Mouse (Mus musculus) lung, adult 18-20 months (tissue): ENCODE results near the gene Xrcc3.
A peak's percentile ranks its signal among the peaks of the same experiment; 100 is the strongest.

ENCODE experiments used
- DNase-seq, 2 experiments: peaks; one replicate each; pipeline ENCODE4 v3.0.0; 2022; ENCODE audit warnings: mixed read lengths in 2 of 2

Xrcc3 gene

DNA sequence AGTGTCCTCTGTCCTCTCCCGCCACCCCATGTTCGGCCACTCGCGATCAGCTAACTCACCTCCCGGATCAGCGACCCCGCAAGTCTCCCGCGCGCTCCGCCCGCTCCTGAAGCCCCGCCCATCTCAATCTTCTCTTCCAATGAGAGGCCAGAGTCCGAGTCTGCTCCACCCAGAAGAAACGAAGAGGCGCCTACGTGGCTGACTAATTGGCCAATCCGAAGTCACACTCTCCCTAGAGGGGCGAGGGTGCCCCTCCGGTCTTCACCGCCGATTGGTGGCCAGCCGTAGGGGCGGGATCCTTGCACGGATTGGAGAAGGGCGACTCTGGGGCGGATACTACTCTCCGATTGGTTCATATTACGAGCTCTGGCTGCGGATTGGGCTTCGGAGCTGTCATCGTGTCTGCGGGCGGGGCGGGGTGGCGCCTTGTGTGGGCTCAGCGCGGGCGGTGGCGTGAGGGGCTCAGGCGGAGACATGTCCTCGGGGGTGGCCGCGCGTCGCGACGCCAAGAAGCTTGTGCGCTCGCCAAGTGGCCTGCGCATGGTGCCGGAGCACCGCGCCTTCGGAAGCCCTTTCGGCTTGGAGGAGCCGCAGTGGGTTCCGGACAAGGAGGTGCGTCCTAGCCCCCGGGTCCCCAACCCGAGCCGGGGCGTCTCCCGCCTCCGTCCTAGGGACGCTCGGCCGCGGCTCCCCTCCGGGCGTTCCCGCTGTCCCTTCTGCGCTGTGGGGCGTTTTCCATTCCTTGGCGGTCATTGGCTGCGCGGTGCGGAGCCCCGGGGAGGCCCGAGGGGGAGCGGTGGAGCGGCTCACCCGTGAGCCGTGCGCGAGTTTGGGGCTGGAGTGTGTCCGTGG, at the start of gene Xrcc3, which contains the start of gene Zfyve21:
Xrcc3 (minus strand) TSS at position 108 of the 852 bp plus-strand sequence.
Zfyve21 (plus strand) TSS at position 405 of the 852 bp plus-strand sequence.
- DNase-seq, result peak; percentile 99

DNA sequence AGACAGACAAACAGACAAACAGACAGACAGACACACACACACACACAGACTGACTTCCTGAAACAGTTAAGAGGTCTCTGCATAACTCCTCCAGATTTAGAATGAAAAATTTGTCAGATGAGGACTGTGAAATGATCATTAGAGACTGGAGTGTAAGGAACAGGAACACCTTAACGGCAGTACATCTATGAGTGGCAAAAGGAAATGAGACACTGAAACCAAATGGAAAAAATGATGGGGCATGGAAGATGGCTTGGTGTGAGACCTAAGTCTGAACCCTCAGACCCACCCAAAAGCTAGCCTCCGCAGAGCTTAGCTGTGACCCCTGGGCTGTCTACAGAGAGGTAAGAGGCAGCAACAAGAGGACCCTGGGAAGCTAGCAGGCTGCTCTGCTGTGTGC, 41.8 kb upstream of the Xrcc3 start:
- DNase-seq, result no peak

DNA sequence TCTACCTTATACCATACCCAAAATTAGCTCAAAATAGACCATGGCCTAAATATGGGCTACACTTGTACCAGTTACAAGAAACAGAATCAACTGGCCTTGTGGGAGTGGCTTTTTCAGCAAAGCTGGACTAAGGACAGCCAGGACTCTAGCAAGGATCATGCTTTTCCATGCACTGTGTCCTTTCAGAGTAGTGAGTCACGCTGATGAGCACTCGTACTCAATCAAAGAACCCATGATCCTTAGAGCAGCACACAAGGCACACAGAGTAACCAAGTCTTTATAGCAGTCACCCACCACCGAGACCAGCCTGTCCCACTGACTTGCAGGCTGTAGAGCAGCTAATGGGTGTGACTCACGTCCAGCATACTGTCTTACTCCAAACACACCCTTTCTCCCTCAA, 39.9 kb upstream of the Xrcc3 start:
- no peak for DNase-seq

DNA sequence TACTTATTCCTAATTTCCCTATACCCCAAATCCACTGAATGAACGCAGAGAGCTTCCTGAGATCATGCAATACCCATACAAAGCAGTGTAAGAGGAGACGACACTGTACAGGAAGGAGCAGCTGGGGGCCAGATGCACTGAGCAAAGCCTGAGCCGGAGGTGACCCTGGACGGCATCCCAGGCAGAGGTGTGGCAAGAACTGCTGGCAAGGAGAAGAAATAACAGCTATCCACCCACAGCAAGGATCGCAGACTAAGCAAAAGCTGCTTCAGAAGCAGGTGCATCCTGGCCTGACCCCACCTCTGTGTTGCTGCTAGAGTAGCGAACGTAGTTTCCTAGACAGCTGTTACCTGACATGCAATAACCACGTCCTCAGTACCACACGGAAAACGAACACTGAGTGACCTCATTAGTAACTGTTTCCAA, 39.4 kb upstream of the Xrcc3 start:
- DNase-seq, result peak; percentile 46 to 52

DNA sequence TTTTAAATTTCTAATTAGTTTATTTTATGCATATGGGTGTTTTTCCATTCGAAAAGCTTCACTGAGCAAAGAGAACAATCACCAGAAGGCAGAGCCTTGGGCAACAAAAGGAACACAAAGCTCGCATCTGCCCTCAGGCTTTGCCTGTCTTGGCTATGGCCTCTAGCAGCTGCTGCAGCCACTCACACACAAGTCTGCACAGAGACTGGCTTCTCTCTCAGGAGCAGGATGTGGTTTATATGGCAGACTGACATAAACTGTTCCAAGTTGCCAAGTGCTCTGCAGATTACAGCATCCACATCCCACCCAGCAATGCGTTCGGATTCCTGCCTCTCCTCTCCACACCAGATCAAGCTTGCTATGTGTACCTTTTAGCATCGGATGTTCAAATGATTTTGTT, 38.1 kb upstream of the Xrcc3 start:
- DNase-seq, result no peak

DNA sequence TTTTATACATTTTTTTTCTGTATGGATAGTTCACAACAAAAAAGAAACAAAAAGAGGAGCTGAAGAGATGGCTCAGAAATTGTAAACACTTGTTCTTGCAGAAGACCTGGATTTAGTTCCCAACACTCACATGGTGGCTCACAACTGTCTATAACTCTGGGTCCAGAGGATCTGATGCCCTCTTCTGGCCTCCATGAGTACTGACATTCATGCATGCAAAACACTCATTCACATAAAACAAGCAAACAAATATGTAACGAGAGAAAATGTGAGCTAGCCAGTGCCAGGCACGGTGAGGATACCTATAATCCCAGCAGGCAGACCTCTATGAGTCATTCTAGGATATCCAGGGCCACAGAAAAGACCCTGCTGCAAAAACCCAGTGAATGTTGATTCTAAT, 37.6 kb upstream of the Xrcc3 start:
- DNase-seq, result no peak

DNA sequence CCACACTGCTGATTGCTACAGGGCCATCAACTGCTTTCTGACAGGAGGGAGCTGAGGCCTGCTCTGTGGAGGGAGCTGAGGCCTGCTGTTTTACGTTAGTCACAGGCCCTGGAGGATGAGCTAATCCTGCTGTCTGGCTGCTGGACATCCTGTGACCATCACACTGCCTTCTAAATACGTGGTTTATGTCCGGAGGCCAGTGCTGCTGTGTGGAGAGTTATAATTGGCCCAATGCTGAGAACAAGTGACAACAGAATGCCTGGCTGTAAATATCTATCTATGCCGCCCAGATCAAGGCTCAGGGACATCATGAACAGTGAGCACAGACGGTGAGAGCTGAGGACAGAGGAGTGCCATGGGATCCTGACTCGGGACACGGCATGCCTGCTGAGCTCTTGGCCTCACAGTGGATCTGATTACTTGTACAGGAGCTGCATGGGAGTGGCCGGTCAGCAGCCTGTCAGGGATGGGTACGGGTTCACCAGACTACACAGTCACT, 34.7 kb upstream of the Xrcc3 start:
- no peak for DNase-seq

GRCm38 (mm10) chr12:111846815-111847214, 33.1 kb upstream of the Xrcc3 start:
- DNase-seq, result no peak

- no peak for DNase-seq
These were observed 32.3 kb upstream of the Xrcc3 start for GRCm38 (mm10) chr12:111845953-111846352.

- no peak for DNase-seq
These were observed 29.8 kb upstream of the Xrcc3 start for GRCm38 (mm10) chr12:111843470-111843869.

GRCm38 (mm10) chr12:111842565-111843433, 29.1 kb upstream of the Xrcc3 start:
- no peak for DNase-seq

DNA sequence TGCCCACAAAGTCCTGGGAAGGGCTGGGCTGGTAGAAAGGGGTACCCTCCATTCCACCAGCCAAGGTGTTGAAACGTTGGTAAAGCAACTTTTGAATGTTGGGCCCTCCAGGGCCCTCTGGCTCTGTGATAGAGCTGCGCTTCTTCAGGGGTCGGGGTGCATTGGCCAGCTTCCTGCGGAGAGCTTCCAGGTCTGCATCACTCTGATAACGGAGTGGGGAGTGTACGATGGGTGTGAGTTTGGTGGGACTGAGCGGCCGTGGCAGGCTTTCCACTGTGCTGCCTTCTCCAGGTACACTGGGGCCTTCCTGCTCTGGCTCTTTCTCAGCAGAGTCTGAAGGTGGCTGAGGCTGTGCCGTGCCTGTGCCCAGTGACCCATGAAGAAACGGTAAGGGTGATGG, 19.8 kb upstream of the Xrcc3 start:
- DNase-seq, result no peak

DNA sequence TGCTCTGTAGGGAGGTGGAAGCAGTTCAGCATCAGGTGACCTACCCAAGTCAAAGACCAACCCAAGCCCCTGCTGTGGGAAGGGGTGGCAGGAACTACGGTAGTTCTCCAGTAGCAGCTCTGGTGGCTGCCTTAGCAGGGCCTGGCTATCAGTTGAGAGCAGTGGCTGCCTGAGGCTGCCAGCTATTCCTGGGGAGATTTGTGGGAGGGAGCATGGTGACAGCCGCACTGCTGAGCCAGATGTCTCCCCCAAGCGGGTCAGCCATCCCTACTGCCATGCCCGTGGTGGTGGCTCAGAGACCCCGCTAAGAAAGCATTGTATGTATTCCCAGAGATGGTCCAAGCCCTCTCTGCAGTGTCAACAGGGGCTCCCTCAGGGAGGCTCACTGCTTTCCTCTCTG, 19.0 kb upstream of the Xrcc3 start:
- DNase-seq, result no peak

DNA sequence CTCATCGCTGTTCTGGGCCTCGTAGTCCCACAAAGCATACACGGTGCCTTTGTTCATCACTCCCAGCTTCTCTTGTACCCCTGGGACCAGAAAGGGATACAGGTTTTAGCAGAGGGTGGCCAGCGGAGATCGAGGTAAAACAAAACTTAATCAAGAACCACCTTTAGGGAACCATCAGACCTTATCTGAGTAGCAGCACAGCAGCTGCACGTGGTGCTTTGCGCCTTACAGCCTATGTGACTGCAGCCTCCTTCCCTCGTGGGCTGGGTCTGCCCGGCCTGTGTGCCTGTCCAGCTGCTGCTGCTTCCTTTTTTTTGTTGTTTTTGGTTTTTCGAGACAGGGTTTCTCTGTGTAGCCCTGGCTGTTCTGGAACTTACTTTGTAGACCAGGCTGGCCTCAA, 16.7 kb upstream of the Xrcc3 start:
- no peak for DNase-seq

GRCm38 (mm10) chr12:111829954-111830353, 16.3 kb upstream of the Xrcc3 start:
- no peak for DNase-seq

DNA sequence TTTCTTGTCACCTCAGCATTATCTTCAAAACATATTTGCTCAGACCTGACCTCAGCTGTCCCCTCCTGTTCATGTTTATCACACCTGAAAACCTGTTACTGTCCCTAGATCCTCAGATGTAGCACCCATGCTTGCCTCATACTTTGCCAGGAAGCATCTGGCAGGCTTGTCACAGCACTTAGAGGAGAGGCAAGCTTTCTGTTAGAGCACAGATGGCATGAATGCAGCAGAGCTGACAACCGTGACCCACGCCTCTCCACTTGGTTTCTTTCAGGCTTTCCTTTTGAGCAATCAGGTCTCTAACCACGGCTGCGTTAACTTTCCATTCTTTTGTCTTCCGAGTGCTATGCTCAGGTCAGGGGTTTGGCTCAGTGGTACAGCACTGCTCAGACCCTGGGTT, 15.8 kb upstream of the Xrcc3 start:
- DNase-seq, result no peak

DNA sequence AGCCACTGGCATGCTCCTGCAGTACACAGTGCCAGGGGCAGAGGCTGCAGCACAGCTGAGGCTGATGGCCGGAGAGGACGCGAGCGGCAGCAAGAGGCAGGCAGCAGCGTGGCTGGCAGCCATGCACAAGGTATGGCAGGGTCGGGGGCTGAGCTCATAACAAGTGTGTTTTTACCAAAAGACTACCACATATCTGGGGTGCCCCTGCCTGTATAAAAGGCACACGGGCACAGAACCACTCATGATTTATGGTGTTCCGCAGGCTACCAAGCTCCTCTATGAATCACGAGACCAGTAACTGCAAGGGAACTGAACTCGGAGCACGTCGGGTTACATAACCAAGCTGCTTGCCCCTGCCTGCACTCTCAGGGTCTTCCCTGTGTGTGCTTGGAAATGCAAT, 13.9 kb upstream of the Xrcc3 start:
- no peak for DNase-seq

DNA sequence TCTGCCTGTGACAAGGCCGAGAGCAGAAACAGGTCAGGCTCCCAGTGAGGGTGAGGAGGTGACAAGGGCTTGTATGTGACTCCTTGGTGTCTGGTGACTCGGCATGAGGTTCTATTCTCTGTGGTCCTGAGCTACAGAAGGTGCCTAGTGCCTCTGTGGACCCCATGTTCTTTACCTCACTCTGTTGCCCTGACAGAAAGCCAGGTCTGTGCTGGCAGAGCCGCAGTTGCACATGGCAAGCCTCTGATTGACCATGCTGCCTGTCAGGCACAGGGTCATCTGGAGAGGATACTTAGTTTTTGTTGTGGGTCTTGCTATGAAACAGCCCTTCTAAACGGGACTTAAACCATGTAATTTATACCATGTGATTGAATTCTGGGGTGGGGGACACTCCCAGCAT, 8.3 kb upstream of the Xrcc3 start:
- DNase-seq, result no peak

- no peak for DNase-seq
These were observed 7.0 kb upstream of the Xrcc3 start for GRCm38 (mm10) chr12:111820708-111821107.

DNA sequence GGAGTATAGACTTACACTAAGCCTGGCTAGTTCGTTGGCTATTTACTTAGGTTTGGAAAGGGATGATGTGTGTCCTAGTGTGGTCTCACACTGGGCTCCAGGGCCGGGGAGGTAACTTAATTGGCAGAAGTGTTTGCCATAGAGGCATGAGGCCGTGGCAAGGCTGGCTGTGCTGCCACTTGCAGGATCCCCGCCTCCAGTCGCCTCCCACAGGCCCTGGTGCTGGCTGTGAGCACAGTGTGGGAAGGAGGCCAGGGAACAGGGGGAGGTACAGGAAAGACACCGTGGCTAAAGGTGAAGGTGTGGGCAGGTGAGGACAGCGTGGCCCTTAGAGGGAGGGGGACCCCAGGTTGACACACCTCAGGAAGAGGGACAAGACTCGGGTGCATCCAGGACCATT, 6.3 kb upstream of the Xrcc3 start:
- peak; percentile 55 to 66 for DNase-seq

GRCm38 (mm10) chr12:111817991-111818390, 4.3 kb upstream of the Xrcc3 start:
- DNase-seq, result no peak

DNA sequence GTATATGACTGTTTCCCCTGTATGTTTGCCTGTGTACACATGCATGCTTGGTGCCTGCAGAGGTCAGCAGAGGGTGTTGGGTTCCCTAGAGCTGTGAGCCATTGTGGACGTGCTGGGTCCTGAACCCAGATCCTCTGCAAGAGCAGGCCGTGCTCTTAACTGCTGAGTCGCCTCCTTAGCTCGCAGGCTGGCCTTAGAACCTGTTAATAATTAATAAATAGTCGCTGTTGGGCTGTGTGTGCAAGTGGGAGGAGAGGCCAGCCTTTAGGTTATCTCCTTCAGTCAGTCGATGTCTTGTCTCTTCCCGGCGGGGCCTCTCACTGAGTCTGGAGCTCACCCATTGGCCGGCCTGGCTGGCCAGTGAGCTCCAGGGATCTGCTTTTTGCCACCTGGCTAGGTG, 3.3 kb upstream of the Xrcc3 start:
- DNase-seq, result no peak

DNA sequence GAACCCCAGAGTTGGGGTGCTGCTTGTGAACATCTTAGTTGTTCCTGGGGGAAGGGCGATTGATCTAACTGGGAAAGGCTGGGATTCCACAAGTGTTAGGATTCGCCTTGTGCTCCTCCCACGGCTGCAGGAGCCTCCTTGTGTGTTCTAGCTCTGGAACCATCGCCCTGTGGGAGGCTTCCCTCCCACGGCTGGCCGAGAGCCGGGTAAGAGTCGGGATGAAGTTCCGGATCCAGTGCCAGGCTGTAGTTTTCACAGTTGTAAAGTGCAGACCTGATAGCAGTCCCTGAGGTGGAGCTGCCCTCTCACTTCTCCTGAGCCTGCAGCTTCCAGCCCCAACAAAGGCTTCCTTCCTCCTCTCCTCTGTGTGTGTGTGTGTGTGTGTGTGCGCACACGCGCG, 2.9 kb upstream of the Xrcc3 start:
- DNase-seq, result peak; percentile 38 to 49
